Mouse (Mus musculus) R1 (cell line): ENCODE results near the gene Cog1.

ENCODE experiments used
- DNase-seq: peaks from one replicate; pipeline ENCODE4 v3.0.0-alpha.2; 2018; ENCODE audit warnings: low read depth, low spot score

Gene Cog1

GRCm38 (mm10) chr11:113666648-113667047 lies 17.7 kb downstream of the Cog1 start:
- DNase-seq: peak; percentile 72

DNA sequence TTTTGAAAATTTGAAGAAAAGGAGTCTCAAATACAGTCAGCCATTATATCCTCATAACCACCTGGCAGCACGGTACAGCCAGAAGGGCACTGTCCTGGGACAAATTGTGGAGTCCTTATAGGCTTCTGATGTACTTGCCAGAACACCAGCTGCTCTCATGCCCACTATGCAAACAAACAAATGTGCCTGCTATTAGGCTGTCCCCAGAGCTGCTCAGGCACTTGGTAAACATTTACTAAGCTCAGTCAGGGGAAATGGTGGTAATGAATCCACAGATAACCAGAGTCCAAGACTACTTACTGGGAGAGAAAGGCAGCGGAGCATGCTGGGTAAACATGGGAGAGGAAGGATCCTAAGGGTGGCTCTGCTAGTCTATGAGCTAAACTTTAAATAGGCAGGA lies 18.2 kb downstream of the Cog1 start:
- no peak for DNase-seq

DNA sequence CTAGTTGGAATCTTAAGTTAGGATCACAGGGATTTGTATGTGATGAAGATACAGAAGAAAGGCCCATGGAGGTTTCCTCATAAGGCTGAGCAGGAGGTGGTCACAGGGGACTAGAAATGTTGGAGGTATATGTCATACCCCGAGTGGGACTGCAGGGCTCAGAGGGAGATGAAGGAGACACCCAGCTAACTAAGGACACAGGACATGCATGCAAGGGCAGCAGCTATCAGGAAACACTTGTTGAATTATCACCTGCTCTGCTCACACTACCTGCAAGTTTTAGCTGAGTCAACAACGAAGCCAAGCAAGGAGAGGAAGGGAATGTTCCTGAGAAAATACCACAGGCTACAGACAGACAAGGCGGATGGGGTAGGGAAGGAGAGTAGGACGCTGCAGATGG lies 18.7 kb downstream of the Cog1 start:
- no peak for DNase-seq

DNA sequence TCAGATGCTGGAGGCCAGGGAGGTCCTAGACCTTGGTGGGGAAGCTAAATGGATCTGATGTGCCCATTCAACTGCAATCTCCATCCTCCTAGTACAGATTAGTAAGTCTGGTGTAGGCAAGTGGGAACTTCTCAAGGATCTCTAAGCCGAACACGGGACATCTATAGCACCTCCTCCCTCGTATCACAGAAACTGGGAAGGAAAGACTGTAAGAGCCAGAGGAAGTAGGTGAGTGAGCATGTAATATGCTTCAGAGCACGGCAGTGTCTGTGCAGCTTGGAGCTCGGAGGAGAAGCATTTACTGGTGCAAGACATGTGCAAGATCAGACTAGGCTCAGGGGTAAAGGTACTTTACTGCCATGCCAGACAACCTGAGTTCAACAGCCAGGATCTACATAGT lies 19.9 kb downstream of the Cog1 start:
- DNase-seq: no peak

- no peak for DNase-seq
These were observed 20.7 kb downstream of the Cog1 start for GRCm38 (mm10) chr11:113669711-113670110.

DNA sequence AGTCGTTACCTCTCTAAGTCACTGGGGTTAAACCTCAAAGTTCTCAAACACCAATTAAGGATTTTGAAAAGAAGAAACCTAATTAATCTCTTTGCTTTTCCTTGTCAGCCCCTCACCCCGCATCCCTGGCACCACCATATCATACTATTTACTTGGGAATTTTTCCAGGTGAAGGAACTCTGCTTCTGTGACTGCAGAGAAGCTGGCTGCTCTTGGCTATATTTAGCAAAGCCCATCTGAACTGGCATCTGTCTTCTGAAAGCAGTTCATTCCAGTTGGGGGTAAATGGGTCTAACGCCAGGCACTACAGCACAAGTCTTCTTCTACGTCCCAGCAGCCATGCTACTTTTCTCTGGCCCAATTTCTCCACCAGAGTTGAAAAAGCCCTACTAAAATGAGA lies 24.6 kb downstream of the Cog1 start:
- DNase-seq: no peak

GRCm38 (mm10) chr11:113674595-113674994 lies 25.6 kb downstream of the Cog1 start:
- DNase-seq: no peak

GRCm38 (mm10) chr11:113676847-113677246 lies 27.9 kb downstream of the Cog1 start:
- no peak for DNase-seq

- DNase-seq: no peak
These were observed 28.4 kb downstream of the Cog1 start for GRCm38 (mm10) chr11:113677378-113677777.

- DNase-seq: no peak
These were observed 29.4 kb downstream of the Cog1 start for GRCm38 (mm10) chr11:113678373-113678772.

DNA sequence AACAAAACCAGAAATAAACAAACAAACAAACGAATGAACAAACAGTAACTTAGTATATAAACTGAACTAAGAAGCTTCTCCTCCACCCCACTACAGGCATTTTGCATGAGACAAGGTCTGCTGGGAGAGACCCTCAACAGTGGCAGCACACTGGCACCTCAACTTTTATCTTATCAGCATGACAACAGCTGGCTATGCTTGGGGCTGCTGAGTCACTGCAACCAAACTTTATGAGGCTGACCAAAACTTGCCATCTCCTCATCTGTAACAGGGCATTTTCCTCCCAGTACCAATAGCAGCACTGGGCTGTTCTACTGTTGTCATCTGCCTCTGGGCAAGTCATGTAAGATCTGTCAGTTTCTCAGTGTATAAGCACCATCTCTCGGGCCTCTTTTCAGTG lies 32.0 kb downstream of the Cog1 start:
- no peak for DNase-seq

- DNase-seq: no peak
These were observed 33.0 kb downstream of the Cog1 start for GRCm38 (mm10) chr11:113681979-113682378.

DNA sequence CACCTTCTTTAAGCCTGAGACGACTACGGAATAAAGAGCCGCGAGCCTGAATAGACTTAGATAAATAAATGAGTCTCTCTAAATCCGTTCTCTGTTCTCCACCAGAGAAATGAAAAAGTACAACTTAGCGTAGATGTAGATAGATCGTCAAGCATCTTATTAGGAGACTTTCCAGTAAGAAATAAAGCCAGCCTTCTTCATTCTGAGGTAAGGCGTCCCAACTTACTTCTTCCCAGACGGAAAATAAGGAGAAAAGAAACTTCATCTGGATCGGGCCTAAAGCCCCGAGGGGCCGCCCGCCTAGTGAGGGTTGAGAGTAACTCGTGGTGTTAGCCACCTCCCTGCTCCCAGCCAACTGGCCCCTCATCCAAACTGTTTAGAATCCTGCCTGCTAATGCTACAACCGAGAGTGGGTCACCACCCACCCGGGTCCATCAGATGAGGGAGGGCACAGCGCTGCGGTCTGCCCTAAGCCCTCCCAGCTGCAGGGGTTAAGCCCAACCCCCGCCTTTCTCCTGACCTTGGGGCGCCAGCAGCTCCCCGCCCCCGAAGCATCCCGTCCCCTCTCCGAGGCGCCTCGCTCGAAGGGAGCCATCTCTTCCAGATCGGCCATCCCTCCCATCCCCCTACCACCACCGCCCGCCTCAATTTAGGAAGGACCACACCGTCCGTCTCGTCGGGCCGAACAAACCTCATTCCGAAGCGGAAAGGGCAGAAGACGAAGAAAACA lies 34.1 kb downstream of the Cog1 start:
- DNase-seq: peak; percentile 84

DNA sequence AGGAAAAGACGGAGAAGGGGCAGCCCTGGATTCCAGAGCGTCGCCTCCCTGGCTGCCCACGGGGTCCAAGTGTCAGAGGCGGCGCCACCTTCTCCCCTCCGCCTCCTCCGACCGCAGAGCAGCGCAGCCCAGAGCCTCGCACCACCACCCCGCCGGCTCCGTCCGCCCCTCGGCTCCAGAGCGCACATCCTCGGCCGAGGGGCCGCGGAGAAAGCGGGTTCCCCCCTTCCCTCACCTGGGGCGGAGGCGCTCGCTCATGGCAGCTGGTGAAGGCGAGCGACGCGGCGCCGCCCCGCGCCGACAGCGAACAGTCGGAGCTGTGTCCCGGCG lies 34.6 kb downstream of the Cog1 start:
- DNase-seq: no peak

DNA sequence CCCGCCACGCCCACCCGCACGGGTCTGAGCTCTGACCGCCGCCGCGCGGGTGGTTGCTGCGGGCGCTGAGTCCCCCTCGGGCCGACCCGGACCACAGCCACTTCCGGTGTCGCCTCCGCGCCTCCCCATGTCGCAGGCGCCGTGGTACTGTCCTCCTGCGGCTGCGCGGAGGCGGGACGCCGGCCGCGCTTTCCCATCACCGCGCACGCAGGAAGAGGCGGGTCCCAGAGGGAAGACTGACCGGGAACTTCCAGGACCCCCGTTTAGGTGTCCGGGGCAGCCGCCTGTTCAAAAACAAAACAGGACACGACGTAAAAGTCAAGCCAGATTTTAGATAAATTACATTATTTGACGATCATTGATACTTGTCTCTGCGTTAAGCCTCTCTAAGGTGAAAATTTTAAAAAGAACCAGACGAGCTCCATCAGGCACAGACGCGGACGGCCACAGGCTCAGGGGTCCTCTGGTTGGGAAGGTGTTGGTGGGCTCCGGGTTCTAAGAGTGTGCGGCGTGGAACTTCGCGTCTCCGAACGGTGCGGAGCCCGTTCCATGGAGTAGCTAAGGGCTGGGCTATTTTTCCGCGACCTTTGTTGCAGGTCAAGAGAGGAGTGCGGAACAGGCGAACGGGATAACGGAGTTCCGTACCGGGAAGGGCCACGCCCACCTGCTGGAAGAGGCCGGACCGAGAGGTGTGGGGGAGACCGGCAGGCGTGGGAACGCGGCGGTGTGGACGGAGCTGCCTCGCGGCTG lies 35.2 kb downstream of the Cog1 start, which contains the start of the genes Fam104a and D11Wsu47e:
Gene Fam104a, minus strand, starts transcription at position 199 of the 750 bp plus-strand sequence.
Gene D11Wsu47e, plus strand, starts transcription at position 456 of the 750 bp plus-strand sequence.
- peak; percentile 94 for DNase-seq

- DNase-seq: no peak
These were observed 35.9 kb downstream of the Cog1 start for GRCm38 (mm10) chr11:113684707-113685426.

DNA sequence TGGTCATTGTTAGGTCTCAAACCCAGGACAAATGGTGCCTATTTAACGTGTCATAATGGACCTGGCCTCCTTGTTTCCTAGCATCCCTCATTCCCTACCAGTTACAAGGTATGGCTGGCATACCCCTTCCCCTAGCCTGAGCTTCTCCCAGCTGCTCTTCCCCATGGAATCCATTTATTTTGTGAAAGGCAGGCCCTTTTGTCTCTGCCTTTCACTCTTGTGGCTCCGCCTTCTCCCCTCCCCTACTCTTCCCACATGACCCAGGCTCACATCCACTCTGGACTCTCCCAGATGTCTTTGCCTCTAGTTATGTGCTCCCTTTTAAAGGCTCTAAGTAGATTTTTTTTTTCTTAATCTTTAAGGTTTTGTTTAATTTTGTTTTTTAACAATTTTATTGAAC lies 38.1 kb downstream of the Cog1 start:
- peak; percentile 83 for DNase-seq

DNA sequence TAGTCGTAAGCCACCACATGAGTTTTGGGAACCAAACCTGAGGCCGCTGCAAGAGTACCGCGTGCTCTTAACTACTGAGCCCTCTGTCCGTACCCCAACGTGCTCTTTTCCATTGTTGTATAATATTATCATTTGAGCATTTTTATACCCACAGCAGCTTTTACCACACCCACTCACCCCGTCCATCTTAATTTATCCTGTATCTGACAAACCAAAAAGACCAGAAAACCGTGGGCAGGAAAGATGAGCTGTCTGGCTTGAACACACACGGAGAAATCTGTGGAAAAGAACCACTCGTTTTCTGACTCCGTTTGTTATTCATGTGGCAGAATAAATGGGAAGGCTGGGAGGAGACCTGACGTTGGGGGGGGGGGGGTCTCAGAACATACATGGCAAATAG lies 41.5 kb downstream of the Cog1 start:
- no peak for DNase-seq

DNA sequence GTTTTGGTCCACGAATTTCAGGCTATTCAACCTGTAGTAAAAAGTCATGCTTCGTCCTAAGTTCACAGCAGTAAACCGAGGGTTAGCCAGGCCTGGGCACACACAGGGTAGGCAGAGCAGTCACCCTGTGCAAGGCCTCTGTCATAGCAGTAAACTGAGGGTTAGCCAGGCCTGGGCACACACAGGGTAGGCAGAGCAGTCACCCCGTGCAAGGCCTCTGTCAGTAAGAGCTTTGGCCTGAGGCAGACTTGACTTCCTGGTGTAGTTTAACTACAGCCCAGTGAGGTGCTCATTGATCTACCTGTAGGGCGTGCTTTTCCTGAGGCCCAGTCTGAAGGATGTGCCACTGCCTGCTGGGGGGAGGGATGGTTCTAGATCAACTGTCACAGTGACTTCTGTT lies 42.3 kb downstream of the Cog1 start:
- DNase-seq: no peak

DNA sequence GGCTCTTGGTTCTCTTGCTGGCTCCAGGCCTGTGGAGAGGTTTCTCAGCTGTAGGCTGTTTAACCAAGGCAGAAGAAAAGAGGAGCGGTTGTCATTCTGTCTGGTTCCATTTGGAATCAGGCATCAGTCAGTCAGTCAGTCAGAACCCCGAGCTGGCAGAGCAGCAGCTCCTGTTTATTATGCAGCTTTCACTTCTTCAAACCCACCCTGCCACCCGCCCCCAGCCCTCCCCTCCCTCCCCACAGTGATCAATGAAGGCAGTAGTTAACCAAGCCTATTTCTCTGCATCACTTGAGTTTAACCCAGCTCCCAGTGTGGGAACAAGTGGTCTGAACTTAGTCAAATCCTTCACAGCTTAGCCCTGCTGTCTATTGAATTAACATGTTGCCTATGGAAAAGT lies 42.9 kb downstream of the Cog1 start:
- DNase-seq: no peak

- DNase-seq: no peak
These were observed 48.6 kb downstream of the Cog1 start for GRCm38 (mm10) chr11:113697571-113697970.

GRCm38 (mm10) chr11:113698013-113698545 lies 49.1 kb downstream of the Cog1 start:
- DNase-seq: no peak
